Mouse (Mus musculus) forebrain, embryonic 14.5 days (tissue): ENCODE data around the gene Trim41. TPM values are rescaled to one million over a fixed set of nuclear protein-coding genes. Genes with fewer than 3 reads are reported as not detected.

Experiments used
- polyA plus RNA-seq: library from polyadenylated mRNA; unstranded; fragments of >200 nt; fragmentation: Nextera tagmentation; extraction: Ambion mirVana; gene quantifications from 2 replicates; pipeline ENCODE4 v1.2.1, GENCODE M21; 2014

The Trim41 gene
- polyA plus RNA-seq, 1 experiment from 2014 or later = 3.2 TPM

Other genes starting within 250 kb of the Trim41 start
- gene Rack1, start 17.0 kb downstream of the Trim41 start, polyA plus RNA-seq = 553 and 718 TPM in 2 replicates
- gene Trim7, start 8.8 kb upstream of the Trim41 start, polyA plus RNA-seq = 0.61 and 1.3 TPM in 2 replicates
- gene Gm12184, start 9.3 kb upstream of the Trim41 start, polyA plus RNA-seq = 3.5 and 3.6 TPM in 2 replicates
- 1.9 and 2.2 TPM in 2 replicates for gene Irgm1, start 54.3 kb upstream of the Trim41 start, polyA plus RNA-seq
- 0.13 and 0.17 TPM in 2 replicates for gene Gm5431, start 84.9 kb upstream of the Trim41 start, polyA plus RNA-seq
- gene Psme2b, start 128.8 kb upstream of the Trim41 start, polyA plus RNA-seq = 1.7 and 2.9 TPM in 2 replicates
- gene Olfr56, start 161.5 kb upstream of the Trim41 start, polyA plus RNA-seq = not detected in 2 replicates
- gene 9930111J21Rik1, start 162.0 kb upstream of the Trim41 start, polyA plus RNA-seq = 0.15 and 0.28 TPM in 2 replicates
- not detected in 2 replicates for gene Gm12185, start 174.9 kb upstream of the Trim41 start, polyA plus RNA-seq
- not detected in 2 replicates for gene Tgtp1, start 176.8 kb upstream of the Trim41 start, polyA plus RNA-seq
- gene 9930111J21Rik2, start 233.9 kb upstream of the Trim41 start, polyA plus RNA-seq = 0.24 and 0.37 TPM in 2 replicates
- 0.06 TPM in 1 of 2 replicates, not detected in the other for gene Tgtp2, start 246.9 kb upstream of the Trim41 start, polyA plus RNA-seq